ENCODE assay signal across 31 mouse cellular contexts in the genomic region with DNA sequence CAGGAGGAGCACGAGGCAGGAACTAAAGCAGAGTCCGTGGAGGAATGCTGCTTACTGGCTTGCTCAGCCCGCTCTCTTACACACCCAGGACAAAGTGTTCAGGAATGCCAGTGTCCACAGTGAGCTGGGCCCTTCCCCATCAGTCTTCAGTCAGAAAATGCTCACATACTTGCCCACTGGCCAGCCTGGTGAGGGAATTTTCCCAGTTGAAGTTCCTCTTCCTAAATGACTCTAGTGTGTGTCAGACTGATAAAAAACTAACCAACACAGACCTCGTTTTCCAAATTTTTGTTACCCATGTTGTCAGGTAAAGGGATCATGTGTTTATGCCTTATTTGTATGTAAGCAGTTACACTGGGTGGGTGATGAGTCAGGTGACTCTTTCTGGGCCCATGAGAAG.
"Had no signal": no experiment of that assay in that cellular context is flagged by ENCODE, and none has a peak within 500 bp of the region (broad histone marks: within the 10 kb centered on the region; RNA-seq: fewer than 3 reads in every experiment).

No protein-coding gene starts in this region.

- H3K4me2 ChIP-seq: heart, embryonic 11.5 days; heart, embryonic 12.5 days; heart, embryonic 13.5 days; heart, embryonic 15.5 days; hindbrain, embryonic 12.5 days; hindbrain, embryonic 13.5 days; hindbrain, embryonic 14.5 days; hindbrain, embryonic 15.5 days; intestine, embryonic 15.5 days; kidney, embryonic 15.5 days had no signal

- H3K4me1 ChIP-seq: heart, embryonic 10.5 days; heart, embryonic 12.5 days; heart, embryonic 13.5 days; heart, embryonic 15.5 days; hindbrain, embryonic 10.5 days; hindbrain, embryonic 12.5 days; hindbrain, embryonic 13.5 days; hindbrain, embryonic 15.5 days; intestine, embryonic 15.5 days; kidney, embryonic 15.5 days had no signal

- H3K27ac ChIP-seq: heart, embryonic 10.5 days; heart, embryonic 13.5 days; heart, embryonic 15.5 days; hindbrain, embryonic 10.5 days; hindbrain, embryonic 12.5 days; hindbrain, embryonic 13.5 days; hindbrain, embryonic 14.5 days; hindbrain, embryonic 15.5 days; hindbrain, postnatal 0 days; intestine, embryonic 15.5 days; kidney, embryonic 15.5 days; kidney, postnatal 0 days; layer of hippocampus, adult 2 months had no signal

- H3K9ac ChIP-seq: heart, embryonic 12.5 days; heart, embryonic 13.5 days; heart, embryonic 15.5 days; hindbrain, embryonic 12.5 days; hindbrain, embryonic 13.5 days; hindbrain, embryonic 14.5 days; hindbrain, embryonic 15.5 days; intestine, embryonic 15.5 days; kidney, embryonic 15.5 days had no signal

- H3K4me3 ChIP-seq: heart, embryonic 10.5 days; heart, embryonic 12.5 days; heart, embryonic 13.5 days; heart, embryonic 15.5 days; hindbrain, embryonic 10.5 days; hindbrain, embryonic 12.5 days; hindbrain, embryonic 13.5 days; hindbrain, embryonic 15.5 days; intestine, embryonic 15.5 days; kidney, embryonic 15.5 days; layer of hippocampus, adult 2 months had no signal

- H3K27me3 ChIP-seq: heart, embryonic 12.5 days; heart, embryonic 13.5 days; heart, embryonic 15.5 days; hindbrain, embryonic 12.5 days; hindbrain, embryonic 13.5 days; hindbrain, embryonic 15.5 days; intestine, embryonic 15.5 days; kidney, embryonic 15.5 days had no signal

- H3K9me3 ChIP-seq: heart, embryonic 10.5 days; heart, embryonic 12.5 days; heart, embryonic 13.5 days; heart, embryonic 15.5 days; hindbrain, embryonic 10.5 days; hindbrain, embryonic 12.5 days; hindbrain, embryonic 13.5 days; hindbrain, embryonic 15.5 days; intestine, embryonic 15.5 days; kidney, embryonic 15.5 days had no signal

- DNase-seq: heart, postnatal 10 days; heart, postnatal 14 days; heart, postnatal 36 days; heart, postnatal 4 days; kidney, adult 11 months; kidney, adult 18-20 months; kidney, adult 2 months; kidney, adult 8-10 months; kidney, adult 9 months; kidney, postnatal 10 days; kidney, postnatal 14 days; kidney, postnatal 25 days; kidney, postnatal 36 days; kidney, postnatal 4 days; layer of hippocampus, adult 9-11 months; layer of hippocampus, postnatal 36 days had no signal
